In genomic region chr11:101030136-101030807, GRCm38 (mm10) we compare ENCODE assay signal across 21 mouse cellular contexts. TPM values are rescaled to one million over a fixed set of nuclear protein-coding genes. Genes with fewer than 3 reads are reported as not detected.
DNase-seq lines count a peak whose midpoint lies in the region; ATAC-seq and TF ChIP-seq lines count a peak whose summit lies in the region.
"Had no signal": no experiment of that assay in that cellular context is flagged by ENCODE, and none has a peak within 500 bp of the region (broad histone marks: within the 10 kb centered on the region; RNA-seq: fewer than 3 reads in every experiment).

No protein-coding gene starts in this region.

- H3K9me3 ChIP-seq in kidney, embryonic 16.5 days (ENCODE audit: low read length), result no peaks in the 10 kb centered on the region
- H3K9me3 ChIP-seq in kidney, embryonic 15.5 days (replicated peaks), result no peaks in the 10 kb centered on the region
- H3K9me3 ChIP-seq in limb, embryonic 15.5 days, result no peaks in the 10 kb centered on the region
- H3K9me3 ChIP-seq: embryonic facial prominence, embryonic 13.5 days; forebrain, embryonic 12.5 days; hindbrain, embryonic 10.5 days had no signal

- no peak for DNase-seq in gastrocnemius, adult 2 months
- no peak for DNase-seq in gastrocnemius, adult 18-20 months (ENCODE audit: low spot score)
- DNase-seq in brain, adult 2 months (ENCODE audit: low read depth, low spot score), result peak; percentile 44
- DNase-seq in frontal cortex, postnatal 36 days (ENCODE audit: low spot score in 2 of 2), result no peak
- no peak for DNase-seq in thymus, postnatal 10 days (ENCODE audit: low spot score in 2 of 2)
- DNase-seq: adrenal gland, adult 2 months; cerebellum, adult 2 months; kidney, adult 11 months; kidney, postnatal 4 days; liver; lung, adult 2 months; midbrain, embryonic 14.5 days; right cerebral cortex, postnatal 4 days; thymus, adult 2 months had no signal

- H3K4me1 ChIP-seq in kidney, embryonic 16.5 days (ENCODE audit: insufficient read depth, low read length), result peaks cover 5% of the 10 kb centered on the region; the same call in 1 of the 2 replicates
- H3K4me1 ChIP-seq in kidney, embryonic 15.5 days, result peaks cover 7% of the 10 kb centered on the region; the same call in 1 of the 2 replicates
- H3K4me1 ChIP-seq in limb, embryonic 15.5 days, result no peaks in the 10 kb centered on the region
- H3K4me1 ChIP-seq: embryonic facial prominence, embryonic 13.5 days; forebrain, embryonic 12.5 days; hindbrain, embryonic 10.5 days had no signal

- H3K27ac ChIP-seq in gastrocnemius, adult 2 months, result peak overlapping the region; percentile 82
- 0 out of 2 replicates have a peak overlapping the region, but pooled peaks have one; percentile 12 for H3K27ac ChIP-seq in kidney, embryonic 16.5 days (ENCODE audit: low read length)
- no peak overlapping the region for H3K27ac ChIP-seq in kidney, embryonic 15.5 days
- H3K27ac ChIP-seq in limb, embryonic 15.5 days, result 0 out of 2 replicates have a peak overlapping the region, but pooled peaks have one; percentile 6
- H3K27ac ChIP-seq: embryonic facial prominence, embryonic 13.5 days; forebrain, embryonic 12.5 days; hindbrain, embryonic 10.5 days; macrophage had no signal

- no peak overlapping the region for H3K4me2 ChIP-seq in kidney, embryonic 16.5 days (replicated peaks; ENCODE audit: low read depth, low read length)
- no peak overlapping the region for H3K4me2 ChIP-seq in kidney, embryonic 15.5 days
- no peak overlapping the region for H3K4me2 ChIP-seq in limb, embryonic 15.5 days
- H3K4me2 ChIP-seq: embryonic facial prominence, embryonic 13.5 days; forebrain, embryonic 12.5 days had no signal

- no peak for TF ChIP-seq CTCF in gastrocnemius, adult 2 months (IDR thresholded peaks at IDR 0.05)

- 78% methylated on average over 10 of the region's 10 CpGs for WGBS in kidney, embryonic 16.5 days
- WGBS in kidney, embryonic 15.5 days, result 75% methylated on average over 10 of the region's 10 CpGs
- WGBS in limb, embryonic 15.5 days, result 68% methylated on average over 10 of the region's 10 CpGs

- H3K27me3 ChIP-seq in kidney, embryonic 16.5 days (ENCODE audit: insufficient read depth, low read length), result no peaks in the 10 kb centered on the region
- no peaks in the 10 kb centered on the region for H3K27me3 ChIP-seq in kidney, embryonic 15.5 days
- no peaks in the 10 kb centered on the region for H3K27me3 ChIP-seq in limb, embryonic 15.5 days
- H3K27me3 ChIP-seq: embryonic facial prominence, embryonic 13.5 days; forebrain, embryonic 12.5 days had no signal

- H3K36me3 ChIP-seq in kidney, embryonic 16.5 days (ENCODE audit: insufficient read depth, low read length), result peaks cover 26% of the 10 kb centered on the region; the same call in 1 of the 2 replicates
- H3K36me3 ChIP-seq in kidney, embryonic 15.5 days, result peaks cover 83% of the 10 kb centered on the region
- H3K36me3 ChIP-seq in limb, embryonic 15.5 days, result peaks cover 54% of the 10 kb centered on the region

- H3K4me3 ChIP-seq in gastrocnemius, adult 2 months, result no peak overlapping the region
- H3K4me3 ChIP-seq in kidney, embryonic 16.5 days (ENCODE audit: low read length), result no peak overlapping the region
- H3K4me3 ChIP-seq in kidney, embryonic 15.5 days (replicated peaks), result no peak overlapping the region
- no peak overlapping the region for H3K4me3 ChIP-seq in limb, embryonic 15.5 days
- H3K4me3 ChIP-seq: embryonic facial prominence, embryonic 13.5 days; forebrain, embryonic 12.5 days; hindbrain, embryonic 10.5 days had no signal

- no peak overlapping the region for H3K9ac ChIP-seq in kidney, embryonic 16.5 days (replicated peaks; ENCODE audit: low read length)
- H3K9ac ChIP-seq in kidney, embryonic 15.5 days, result no peak overlapping the region
- H3K9ac ChIP-seq in limb, embryonic 15.5 days, result no peak overlapping the region
- H3K9ac ChIP-seq: embryonic facial prominence, embryonic 13.5 days; forebrain, embryonic 12.5 days had no signal

- intact Hi-C loops in gastrocnemius, adult 2 months (cut with DNase I), result no loop called here

- no peak for ATAC-seq in kidney, embryonic 16.5 days (ENCODE audit: low FRiP score, low TSS enrichment)
- no peak for ATAC-seq in kidney, embryonic 15.5 days (replicated peaks; ENCODE audit: low FRiP score)
- ATAC-seq in limb, embryonic 15.5 days (ENCODE audit: insufficient number of reproducible peaks, low FRiP score, low TSS enrichment, low read depth), result no peak

RNA-seq across cellular contexts. Expression of gene Atp6v0a1, which starts 21.0 kb away (rescaled TPM):
- 10 to 100 TPM; 59.6 to 65.2 TPM for total RNA-seq in gastrocnemius, adult 2 months (2021)
- 10 to 100 TPM; 57.0 to 74.4 TPM for total RNA-seq in gastrocnemius, adult 18-20 months (2021)
- 42.2 and 45.3 TPM in 2 replicates for polyA plus RNA-seq in kidney, embryonic 16.5 days (2015; fragmentation: Nextera tagmentation; extraction: Ambion mirVana)
- polyA plus RNA-seq in kidney, embryonic 15.5 days (2015; fragmentation: Nextera tagmentation; extraction: Ambion mirVana), result 36.1 and 46.0 TPM in 2 replicates
- polyA plus RNA-seq in limb, embryonic 15.5 days (2015; fragmentation: Nextera tagmentation; extraction: Ambion mirVana), result 39.5 and 43.6 TPM in 2 replicates

RNA-seq across cellular contexts. Expression of gene Naglu, which starts 39.5 kb away (rescaled TPM):
- total RNA-seq in gastrocnemius, adult 2 months (2021), result 1 to 10 TPM; 3.3 to 4.1 TPM
- 1 to 10 TPM; 3.9 TPM for total RNA-seq in gastrocnemius, adult 18-20 months (2021)
- polyA plus RNA-seq in kidney, embryonic 16.5 days (2015; fragmentation: Nextera tagmentation; extraction: Ambion mirVana), result 18.6 and 23.0 TPM in 2 replicates
- polyA plus RNA-seq in kidney, embryonic 15.5 days (2015; fragmentation: Nextera tagmentation; extraction: Ambion mirVana), result 16.8 TPM in 2 replicates
- polyA plus RNA-seq in limb, embryonic 15.5 days (2015; fragmentation: Nextera tagmentation; extraction: Ambion mirVana), result 12.7 and 16.4 TPM in 2 replicates

RNA-seq across cellular contexts. Expression of gene Hsd17b1, which starts 47.9 kb away (rescaled TPM):
- under 1 TPM in 1 of 2 experiments, not detected in 1; 0.18 TPM for total RNA-seq in gastrocnemius, adult 2 months (2021)
- total RNA-seq in gastrocnemius, adult 18-20 months (2021), result under 1 TPM; 0.16 to 0.33 TPM
- 0.77 TPM in 1 of 2 replicates, not detected in the other for polyA plus RNA-seq in kidney, embryonic 16.5 days (2015; fragmentation: Nextera tagmentation; extraction: Ambion mirVana)
- polyA plus RNA-seq in kidney, embryonic 15.5 days (2015; fragmentation: Nextera tagmentation; extraction: Ambion mirVana), result 0.19 and 0.24 TPM in 2 replicates
- 0.14 TPM in 1 of 2 replicates, not detected in the other for polyA plus RNA-seq in limb, embryonic 15.5 days (2015; fragmentation: Nextera tagmentation; extraction: Ambion mirVana)

RNA-seq across cellular contexts. Expression of gene Coasy, which starts 52.1 kb away (rescaled TPM):
- total RNA-seq in gastrocnemius, adult 2 months (2021), result 1 to 10 TPM; 7.1 to 9.8 TPM
- total RNA-seq in gastrocnemius, adult 18-20 months (2021), result 1 to 10 TPM; 7.3 to 7.7 TPM
- 54.3 and 57.9 TPM in 2 replicates for polyA plus RNA-seq in kidney, embryonic 16.5 days (2015; fragmentation: Nextera tagmentation; extraction: Ambion mirVana)
- 46.3 and 46.7 TPM in 2 replicates for polyA plus RNA-seq in kidney, embryonic 15.5 days (2015; fragmentation: Nextera tagmentation; extraction: Ambion mirVana)
- 40.3 TPM in 2 replicates for polyA plus RNA-seq in limb, embryonic 15.5 days (2015; fragmentation: Nextera tagmentation; extraction: Ambion mirVana)

RNA-seq across cellular contexts. Expression of gene Mlx, which starts 56.8 kb away (rescaled TPM):
- total RNA-seq in gastrocnemius, adult 2 months (2021), result 10 to 100 TPM; 12.5 to 14.4 TPM
- 10 to 100 TPM; 12.3 to 14.4 TPM for total RNA-seq in gastrocnemius, adult 18-20 months (2021)
- 51.9 and 58.9 TPM in 2 replicates for polyA plus RNA-seq in kidney, embryonic 16.5 days (2015; fragmentation: Nextera tagmentation; extraction: Ambion mirVana)
- 44.9 and 46.9 TPM in 2 replicates for polyA plus RNA-seq in kidney, embryonic 15.5 days (2015; fragmentation: Nextera tagmentation; extraction: Ambion mirVana)
- polyA plus RNA-seq in limb, embryonic 15.5 days (2015; fragmentation: Nextera tagmentation; extraction: Ambion mirVana), result 51.7 and 53.8 TPM in 2 replicates
